Mouse (Mus musculus): ENCODE measurements around the gene Siglech.
A peak's percentile ranks its signal among the peaks of the same experiment; 100 is the strongest.
"Not testable (repeated sequence)": the region's sequence is repeated elsewhere in the genome, so short reads cannot be mapped to it uniquely, and the experiment has no call there.

Siglech gene

DNA sequence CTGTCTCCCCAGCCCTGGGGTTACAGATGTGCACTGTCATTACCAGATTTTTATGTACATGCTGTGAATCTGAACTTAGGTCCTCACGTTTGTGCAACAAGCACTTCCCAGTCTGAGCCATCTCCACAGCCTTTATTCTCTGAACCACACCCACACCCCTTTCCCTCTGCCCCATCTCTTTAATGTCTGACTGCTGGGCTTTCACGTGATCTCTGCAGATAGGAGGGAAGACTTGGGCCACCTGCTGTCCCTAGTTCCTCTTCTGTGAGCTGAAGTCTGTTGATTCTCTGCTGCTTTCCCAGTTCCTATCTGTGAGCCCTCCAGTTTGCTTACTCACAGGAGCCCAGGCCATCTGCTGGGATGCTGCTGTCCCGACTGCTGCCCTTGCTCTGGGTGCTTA is at the start of gene Siglech:
Siglech (plus strand) TSS at position 253 of the 400 bp plus-strand sequence.
- DNase-seq = no peak

DNA sequence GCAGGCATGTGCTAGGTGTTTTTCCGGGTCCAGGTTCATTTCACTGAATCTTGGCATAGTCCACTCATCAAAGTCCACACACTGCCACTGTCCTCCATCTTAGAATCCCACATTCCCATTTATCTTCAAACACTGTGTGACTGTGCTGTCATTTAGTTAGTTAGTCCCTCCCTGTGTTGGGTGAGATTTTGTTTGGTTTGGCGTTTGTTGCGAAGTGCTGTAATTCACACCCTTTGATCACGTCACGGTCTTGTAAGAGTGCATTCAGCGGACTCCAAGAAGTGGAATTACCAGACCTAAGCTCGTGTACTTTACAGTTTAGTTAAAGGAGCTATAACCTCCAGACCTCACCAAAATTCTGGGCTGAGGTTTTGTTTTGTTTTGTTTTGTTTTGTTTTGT is 45.3 kb upstream of the Siglech start:
- DNase-seq = no peak

GRCm38 (mm10) chr7:55728903-55729302 is 39.1 kb upstream of the Siglech start:
- no peak for DNase-seq

DNA sequence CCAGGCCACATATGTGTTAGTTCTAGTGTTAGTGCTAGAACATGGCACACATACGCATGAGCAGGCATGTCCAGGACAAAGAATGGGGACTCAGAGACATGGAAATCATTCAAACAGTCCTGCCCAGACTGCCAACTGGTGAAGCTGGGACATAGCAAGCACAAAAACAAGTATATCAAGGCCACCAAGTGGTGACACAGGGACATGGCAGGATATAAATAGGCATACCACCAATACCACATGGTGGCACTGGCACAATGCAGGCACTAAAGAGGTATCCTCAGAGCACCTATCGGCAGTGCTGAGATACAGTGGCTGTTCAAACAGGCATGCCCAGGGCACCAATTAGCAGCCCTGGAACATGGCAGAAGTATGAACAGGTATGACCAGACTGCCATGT is 33.5 kb upstream of the Siglech start:
- DNase-seq = no peak

- peak in 1 of 2 experiments; percentile 40 for DNase-seq
Measured at GRCm38 (mm10) chr7:55737125-55737912, 30.7 kb upstream of the Siglech start.

DNA sequence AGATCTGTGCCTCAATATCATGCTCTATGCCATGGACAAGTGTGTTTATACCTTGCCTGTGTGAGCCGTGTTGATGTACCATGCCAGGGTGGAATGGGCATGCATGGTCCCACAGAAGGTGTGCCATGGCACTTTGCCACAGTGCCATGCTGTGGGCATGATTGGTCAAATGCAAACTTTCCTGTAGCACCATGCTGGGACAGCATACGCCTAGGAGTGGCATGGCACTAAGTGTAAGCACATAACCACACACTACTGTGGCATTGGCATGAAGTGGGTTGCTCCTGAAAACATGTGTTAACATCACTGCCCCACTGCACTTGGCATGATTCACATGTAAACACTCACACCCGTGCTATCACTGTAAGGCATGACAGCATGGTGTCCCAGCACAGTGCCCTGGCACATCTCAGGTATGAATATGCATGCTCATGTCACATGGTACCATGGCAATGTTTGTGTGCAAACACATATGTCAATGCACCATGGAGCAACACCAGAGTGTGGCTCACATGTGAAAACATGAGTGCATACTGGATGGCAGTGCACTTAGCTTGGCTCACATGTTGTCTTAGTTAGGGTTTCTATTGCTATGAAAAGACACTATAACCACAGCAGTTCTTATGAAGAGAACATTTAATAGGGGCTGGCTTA is 24.2 kb upstream of the Siglech start:
- DNase-seq = no peak

DNA sequence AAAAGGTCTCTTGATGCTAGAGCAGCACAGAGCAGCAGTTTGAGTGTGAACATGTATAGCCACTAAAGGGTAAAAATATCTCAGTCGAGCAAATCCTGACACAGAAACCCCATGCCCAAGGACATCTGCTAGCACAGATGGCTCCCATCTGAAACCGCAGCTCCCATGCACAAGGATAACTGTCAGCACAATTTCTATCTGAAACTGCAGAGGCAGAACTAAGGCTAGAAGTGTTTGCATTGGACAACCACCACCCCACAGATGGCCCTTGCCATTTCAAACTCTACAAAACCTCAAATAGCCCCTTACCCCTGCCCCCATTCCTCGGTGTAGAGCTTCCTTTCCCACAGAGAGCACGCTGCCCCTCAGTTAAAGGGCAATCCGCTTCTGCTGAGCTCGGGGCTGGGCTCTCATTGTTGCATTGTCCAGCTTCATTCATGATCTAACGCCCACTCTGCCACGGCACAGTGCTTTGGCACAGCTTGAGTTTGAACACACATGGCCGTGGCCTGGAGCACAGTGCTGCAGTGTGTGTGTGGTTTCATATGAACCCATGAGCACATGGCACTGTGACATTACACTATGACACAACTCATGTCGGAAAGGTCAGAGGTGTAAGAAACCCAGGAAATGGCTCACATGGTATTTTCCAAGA is 23.3 kb upstream of the Siglech start:
- DNase-seq = no peak

GRCm38 (mm10) chr7:55750841-55751240 is 17.1 kb upstream of the Siglech start:
- DNase-seq = no peak

DNA sequence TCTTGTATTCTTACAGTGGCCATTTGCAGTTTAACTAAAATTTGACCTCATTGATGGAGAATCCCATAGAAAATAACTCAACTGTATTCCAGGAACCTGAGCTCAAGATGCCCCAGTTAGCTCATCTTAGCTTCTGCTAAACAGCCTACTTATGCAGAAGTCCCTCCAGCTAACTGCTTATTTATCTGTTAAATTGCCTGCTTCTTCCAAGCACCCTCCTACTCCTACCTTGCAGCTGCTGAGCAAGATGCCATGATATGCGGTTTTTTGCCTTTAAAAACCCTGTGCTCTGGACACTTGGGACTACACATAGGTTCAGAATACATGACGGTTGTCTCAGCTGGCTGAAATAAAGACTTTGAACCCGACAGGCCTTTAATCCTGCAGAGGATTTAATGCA is 8.6 kb upstream of the Siglech start:
- no peak for DNase-seq

DNA sequence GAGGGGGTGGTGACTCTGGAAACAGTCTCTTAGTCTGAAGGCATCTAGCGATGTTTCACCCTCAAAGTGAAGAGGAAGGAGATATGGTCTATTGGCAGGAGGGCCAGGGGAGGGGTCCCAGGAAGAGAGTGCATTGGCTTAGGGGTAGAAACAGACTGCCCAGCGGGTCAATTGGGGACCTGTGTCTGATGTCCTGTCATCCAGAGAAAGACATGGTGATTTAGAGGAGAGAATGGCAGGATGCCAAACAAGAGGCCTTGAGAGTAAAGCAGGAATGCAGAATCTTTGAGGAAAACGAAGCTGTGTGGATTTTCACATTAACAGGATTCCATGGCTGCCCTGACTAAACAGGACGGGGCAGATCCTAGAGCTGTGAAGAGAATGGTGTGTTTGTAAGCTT is 12.0 kb downstream of the Siglech start:
- no peak for DNase-seq

- no peak for DNase-seq
Measured at GRCm38 (mm10) chr7:55782493-55782892, 14.5 kb downstream of the Siglech start.

GRCm38 (mm10) chr7:55784580-55784979 is 16.6 kb downstream of the Siglech start:
- peak; percentile 39 to 53 for DNase-seq

DNA sequence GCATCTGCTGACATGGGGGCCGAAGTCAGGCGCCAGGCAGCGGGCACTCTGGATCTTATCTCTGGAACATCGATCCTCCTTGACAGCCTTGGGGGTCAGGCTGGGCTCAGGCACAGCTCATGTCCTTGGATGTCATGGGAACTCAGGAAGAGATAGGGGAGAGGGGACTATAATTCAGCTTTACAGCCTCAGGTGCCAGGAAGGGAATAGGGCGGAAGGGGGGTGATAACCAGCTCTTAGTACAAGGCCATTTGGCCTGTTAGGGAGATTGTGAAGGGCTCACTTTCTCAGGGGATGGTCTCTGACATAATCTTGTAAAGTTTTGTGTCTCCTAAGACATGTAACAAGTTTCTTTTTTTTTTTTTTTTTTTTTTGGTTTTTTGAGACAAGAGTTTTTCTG is 22.6 kb downstream of the Siglech start:
- DNase-seq = not testable (repeated sequence)

- DNase-seq = no peak
Measured at GRCm38 (mm10) chr7:55792280-55792679, 24.3 kb downstream of the Siglech start.

DNA sequence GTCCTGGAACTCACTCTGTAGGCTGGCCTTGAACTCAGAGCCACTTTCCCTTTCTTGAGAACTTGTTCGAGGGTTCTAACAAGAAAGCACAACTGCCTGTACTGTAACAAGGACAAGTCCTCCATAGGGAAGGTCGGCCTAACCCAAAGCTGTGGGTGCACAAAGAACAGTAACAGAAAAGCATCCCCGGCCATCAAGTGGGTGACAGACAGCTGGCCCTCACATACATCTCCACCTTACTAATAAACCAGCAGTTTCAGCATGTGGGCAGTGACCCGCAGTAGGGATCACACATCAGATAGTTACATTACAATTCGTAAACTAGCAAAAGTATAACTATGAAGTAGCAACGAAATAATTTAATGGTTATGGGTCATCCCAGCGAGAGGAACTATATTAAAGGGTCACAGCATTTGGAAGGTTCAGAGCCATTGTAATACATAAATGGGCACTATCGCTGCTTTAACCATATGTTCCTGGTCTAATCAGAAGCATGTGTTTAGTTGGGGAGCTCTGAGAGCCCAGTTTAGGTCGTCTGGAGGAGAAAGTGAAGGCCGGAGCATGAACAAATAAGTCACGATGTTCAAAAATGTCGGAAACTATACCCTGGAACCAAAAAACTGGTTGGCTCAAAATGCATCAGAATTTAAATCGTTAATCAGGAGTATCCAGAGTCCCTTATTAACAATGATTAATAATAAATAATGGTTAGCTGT is 25.4 kb downstream of the Siglech start:
- no peak for DNase-seq

- peak; percentile 93 for DNase-seq
Measured at GRCm38 (mm10) chr7:55793952-55794603, 26.1 kb downstream of the Siglech start, which contains the start of gene Tubgcp5. TSS of gene Tubgcp5 (plus strand) at chr7:55794154.

GRCm38 (mm10) chr7:55799981-55800380 is 32.0 kb downstream of the Siglech start:
- no peak for DNase-seq

DNA sequence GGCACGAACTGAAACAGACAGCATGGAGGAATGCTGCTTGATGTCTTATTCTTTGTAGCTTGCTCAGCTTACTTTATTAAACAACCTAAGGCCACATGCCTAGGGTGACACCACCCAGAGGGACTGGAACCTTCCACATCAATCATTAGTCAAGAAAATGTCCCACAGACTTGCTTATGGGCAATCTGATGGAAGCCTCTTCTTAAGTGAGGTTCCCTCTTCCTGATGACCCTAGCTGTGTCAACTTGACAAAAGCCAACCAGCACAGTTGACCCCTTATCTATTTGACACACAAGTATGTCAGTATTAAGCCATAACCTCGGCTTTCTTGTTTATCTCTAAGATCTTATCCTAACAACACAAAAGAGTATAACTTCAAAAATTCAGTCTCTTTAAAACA is 42.0 kb downstream of the Siglech start:
- DNase-seq = no peak

DNA sequence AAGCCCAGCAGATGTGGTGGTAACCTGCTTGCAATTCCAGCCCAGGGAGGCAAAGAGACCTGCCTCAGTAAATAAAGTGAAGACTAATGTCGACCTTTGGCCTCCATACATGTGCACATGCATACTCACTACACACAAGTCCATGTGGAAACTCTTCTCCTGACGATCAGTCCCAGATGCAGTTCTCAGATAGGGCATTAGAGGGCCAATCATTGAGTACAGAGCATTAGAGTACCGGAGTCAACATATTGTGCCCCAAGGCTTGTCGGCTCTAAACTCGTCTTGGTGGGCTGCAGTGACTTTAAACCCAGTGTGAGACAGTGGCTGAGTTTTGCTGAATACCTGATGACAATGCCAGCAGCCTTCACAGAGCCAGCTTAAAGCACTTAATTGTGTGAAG is 56.5 kb downstream of the Siglech start:
- no peak for DNase-seq

- no peak for DNase-seq
Measured at GRCm38 (mm10) chr7:55827551-55827950, 59.6 kb downstream of the Siglech start.
